Mouse (Mus musculus) neural tube, embryonic 13.5 days (tissue): ENCODE measurements around the gene 1700049E17Rik2. TPM values are rescaled to one million over a fixed set of nuclear protein-coding genes. Genes with fewer than 3 reads are reported as not detected.
"Not testable (repeated sequence)": the region's sequence is repeated elsewhere in the genome, so short reads cannot be mapped to it uniquely, and the experiment has no call there.

Experiments used
- ATAC-seq: fragments of 200-750 bp; cut with Nextera tagmentation; 2 replicates; pipeline ENCODE4 v1.8.0; 2017; ENCODE audit warnings: low read depth, mild to moderate bottlenecking, moderate TSS enrichment, moderate library complexity
- H3K27ac ChIP-seq: fragments of 300-500 bp; sonication (generic); replicated peaks from 2 replicates; pipeline ENCODE4 v1.5.1; 2015; ENCODE audit warnings: moderate library complexity, mild to moderate bottlenecking, inconsistent platforms
- H3K27me3 ChIP-seq: fragments of 300-500 bp; sonication (generic); 2 replicates; pipeline ENCODE4 v1.6.1; 2015; ENCODE audit warnings: mild to moderate bottlenecking, inconsistent platforms
- H3K36me3 ChIP-seq: fragments of 300-500 bp; sonication (generic); 2 replicates; pipeline ENCODE4 v1.6.1; 2015; ENCODE audit warnings: mild to moderate bottlenecking, inconsistent platforms
- H3K4me1 ChIP-seq: fragments of 300-500 bp; sonication (generic); replicated peaks from 2 replicates; pipeline ENCODE4 v1.6.1; 2015; ENCODE audit warnings: inconsistent platforms
- H3K4me2 ChIP-seq: fragments of 300-500 bp; sonication (generic); 2 replicates; pipeline ENCODE4 v1.6.1; 2015; ENCODE audit warnings: inconsistent platforms, mild to moderate bottlenecking, moderate library complexity
- H3K4me3 ChIP-seq: fragments of 300-500 bp; sonication (generic); 2 replicates; pipeline ENCODE4 v1.5.1; 2015; ENCODE audit warnings: mild to moderate bottlenecking, inconsistent platforms
- H3K9ac ChIP-seq: fragments of 300-500 bp; sonication (generic); 2 replicates; pipeline ENCODE4 v1.6.1; 2015; ENCODE audit warnings: moderate library complexity, mild to moderate bottlenecking, inconsistent platforms
- H3K9me3 ChIP-seq: fragments of 300-500 bp; sonication (generic); 2 replicates; pipeline ENCODE4 v1.6.1; 2016; ENCODE audit warnings: inconsistent platforms
- WGBS: fragments of 180-500 bp; shearing (Covaris S2); methylation state at CpG from one replicate; pipeline ENCODE4 v1.1.7; 2015; 5-methylcytosine and 5-hydroxymethylcytosine counted together
- polyA plus RNA-seq: library from polyadenylated mRNA; unstranded; fragments of >200 nt; fragmentation: Nextera tagmentation; extraction: Ambion mirVana; gene quantifications from 2 replicates; pipeline ENCODE4 v1.2.1, GENCODE M21; 2015

1700049E17Rik2 gene
- not detected in 2 replicates for polyA plus RNA-seq

DNA sequence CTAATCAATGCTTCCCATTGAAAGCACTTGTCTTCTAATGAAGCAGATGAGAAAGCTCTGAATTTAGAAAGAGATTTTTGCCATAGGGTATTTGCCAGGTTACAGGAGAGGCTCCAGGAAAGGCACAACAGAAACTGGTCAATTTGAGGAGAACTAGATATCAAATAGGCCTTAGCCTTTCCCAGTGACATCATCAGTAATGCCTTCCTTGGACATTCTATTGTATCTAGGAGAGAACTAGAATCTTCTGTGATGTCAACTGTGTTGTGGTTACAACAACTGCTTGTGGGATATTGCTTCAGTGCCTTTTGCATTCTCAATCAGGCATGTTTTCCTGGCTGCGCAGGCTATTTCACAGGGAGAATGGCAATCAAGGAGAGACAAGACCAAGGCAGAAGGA lies at the start of gene 1700049E17Rik2:
Gene 1700049E17Rik2, plus strand, starts transcription at position 301 of the 400 bp plus-strand sequence.
- H3K27ac ChIP-seq, H3K4me1 ChIP-seq, H3K9me3 ChIP-seq, H3K4me2 ChIP-seq, H3K27me3 ChIP-seq, H3K9ac ChIP-seq, H3K36me3 ChIP-seq, H3K4me3 ChIP-seq, ATAC-seq: not testable (repeated sequence)
- WGBS: no CpG with 5 or more reads among the region's 1 CpGs

DNA sequence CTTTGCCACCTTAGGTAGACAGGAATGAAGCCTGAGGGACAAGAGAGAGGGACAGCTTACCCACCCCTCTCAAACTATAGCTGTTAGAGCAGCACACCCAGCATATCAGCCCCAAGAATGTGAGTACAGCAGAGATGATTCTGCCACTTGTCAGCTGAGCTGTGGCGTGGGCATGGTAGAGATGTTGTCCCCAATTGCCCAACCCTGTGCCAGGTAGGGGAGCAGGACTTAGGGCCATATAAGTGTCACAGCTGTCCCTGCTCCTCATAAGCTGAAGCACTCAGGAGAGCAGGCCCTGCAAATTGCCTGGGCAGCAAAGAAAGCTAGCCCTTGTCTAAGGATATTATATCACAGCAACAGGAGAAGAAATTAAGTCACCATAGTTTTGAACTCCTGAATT lies 48.3 kb upstream of the 1700049E17Rik2 start:
- 91% methylated on average over 1 of the region's 1 CpGs for WGBS
- not testable (repeated sequence) for H3K9ac ChIP-seq, H3K27me3 ChIP-seq, H3K4me3 ChIP-seq, ATAC-seq, H3K27ac ChIP-seq, H3K4me1 ChIP-seq, H3K9me3 ChIP-seq, H3K4me2 ChIP-seq, H3K36me3 ChIP-seq

DNA sequence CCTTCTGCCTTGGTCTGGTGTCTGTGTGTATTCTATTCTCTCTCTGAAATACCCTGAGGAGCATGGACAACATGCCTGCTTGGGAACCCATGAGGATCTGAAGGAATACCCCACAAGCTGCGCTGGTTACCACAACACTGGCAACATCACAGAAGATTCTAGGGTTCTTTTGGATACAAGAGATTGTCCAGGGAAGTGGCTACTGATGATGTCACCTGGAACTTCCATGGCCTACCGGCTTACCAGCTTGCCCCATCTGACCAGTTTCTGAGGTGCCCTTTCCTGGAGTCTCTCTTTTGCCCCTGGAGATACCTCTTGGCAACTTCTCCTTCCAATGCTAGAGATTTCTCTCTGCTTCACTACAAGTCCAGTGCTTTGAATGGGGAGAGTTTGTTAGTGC lies 17.5 kb upstream of the 1700049E17Rik2 start, which contains the start of gene Gm7970:
Gene Gm7970, minus strand, starts transcription at position 101 of the 400 bp plus-strand sequence.
- not testable (repeated sequence) for H3K9me3 ChIP-seq, H3K4me3 ChIP-seq, H3K4me1 ChIP-seq, H3K36me3 ChIP-seq, H3K27ac ChIP-seq, H3K4me2 ChIP-seq, ATAC-seq, H3K27me3 ChIP-seq, H3K9ac ChIP-seq
- WGBS: no CpG with 5 or more reads among the region's 2 CpGs

DNA sequence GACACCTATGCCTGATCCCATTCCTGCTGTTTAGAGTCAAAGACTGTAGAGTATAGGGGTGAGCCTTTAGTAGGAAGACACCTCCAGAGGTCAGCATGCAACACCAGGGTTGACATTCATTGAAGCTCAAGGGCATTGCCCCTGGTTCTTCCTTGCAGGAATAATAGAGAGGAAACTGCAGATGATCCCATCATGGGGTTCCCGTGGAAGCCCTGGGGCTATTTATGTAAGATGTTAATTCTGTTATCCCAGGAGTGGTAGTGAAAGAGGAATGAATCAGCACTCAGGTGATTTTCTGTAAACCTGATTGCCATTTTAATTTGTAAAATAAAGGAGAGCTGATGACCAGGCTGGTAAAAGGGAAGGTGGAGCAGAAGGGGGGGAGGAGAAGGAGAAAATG lies 13.3 kb downstream of the 1700049E17Rik2 start:
- H3K27me3 ChIP-seq, H3K9me3 ChIP-seq, H3K27ac ChIP-seq, H3K4me2 ChIP-seq, H3K4me1 ChIP-seq, H3K9ac ChIP-seq, ATAC-seq, H3K36me3 ChIP-seq, H3K4me3 ChIP-seq: not testable (repeated sequence)
- WGBS: 52% methylated on average over 1 of the region's 1 CpGs

DNA sequence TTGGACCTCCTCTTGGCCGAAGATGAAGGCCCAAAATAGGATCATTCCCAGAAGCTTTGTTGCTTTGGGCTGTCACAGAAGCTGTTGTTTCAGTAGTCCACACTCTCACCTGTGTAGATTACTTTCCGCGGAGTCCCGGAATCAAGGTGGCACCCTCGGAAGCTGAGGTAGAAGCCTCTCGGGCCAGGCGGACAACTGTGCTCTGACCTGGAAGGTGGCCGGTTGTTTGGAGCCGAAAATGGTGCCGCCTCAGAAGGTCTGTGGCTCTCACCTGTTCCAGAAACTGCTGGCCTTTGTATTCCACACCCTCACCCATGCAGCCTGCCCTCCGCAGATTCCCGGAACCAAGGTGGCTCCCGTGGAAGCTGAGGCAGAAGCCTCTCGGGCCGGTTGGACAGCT lies 27.9 kb downstream of the 1700049E17Rik2 start:
- not testable (repeated sequence) for H3K4me2 ChIP-seq, H3K27me3 ChIP-seq, H3K4me1 ChIP-seq, H3K27ac ChIP-seq, ATAC-seq, H3K9ac ChIP-seq, H3K36me3 ChIP-seq, H3K4me3 ChIP-seq, H3K9me3 ChIP-seq
- 92% methylated on average over 15 of the region's 15 CpGs for WGBS

DNA sequence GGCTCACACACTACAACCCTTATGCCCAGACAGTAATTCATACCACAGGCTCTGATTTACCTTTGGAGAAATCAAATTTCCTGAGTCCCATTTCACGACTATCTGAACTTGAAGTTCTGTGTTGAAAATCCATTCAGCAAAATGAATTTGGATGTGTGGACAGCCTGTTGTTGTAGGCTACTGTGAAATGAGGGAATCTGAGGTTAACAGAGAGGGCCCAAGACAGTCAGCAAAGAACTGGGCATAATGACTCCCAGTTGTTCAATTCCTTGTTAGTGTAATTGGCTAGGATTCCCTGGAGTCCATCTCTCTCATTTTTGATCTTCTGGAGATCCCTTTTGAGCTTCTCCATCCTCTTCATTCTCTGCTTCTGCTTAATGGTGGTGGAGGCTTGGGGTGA lies 37.7 kb downstream of the 1700049E17Rik2 start:
- not testable (repeated sequence) for H3K36me3 ChIP-seq, ATAC-seq, H3K9me3 ChIP-seq, H3K4me1 ChIP-seq, H3K4me3 ChIP-seq, H3K4me2 ChIP-seq, H3K9ac ChIP-seq, H3K27ac ChIP-seq, H3K27me3 ChIP-seq
- WGBS: 88% methylated on average over 1 of the region's 1 CpGs

DNA sequence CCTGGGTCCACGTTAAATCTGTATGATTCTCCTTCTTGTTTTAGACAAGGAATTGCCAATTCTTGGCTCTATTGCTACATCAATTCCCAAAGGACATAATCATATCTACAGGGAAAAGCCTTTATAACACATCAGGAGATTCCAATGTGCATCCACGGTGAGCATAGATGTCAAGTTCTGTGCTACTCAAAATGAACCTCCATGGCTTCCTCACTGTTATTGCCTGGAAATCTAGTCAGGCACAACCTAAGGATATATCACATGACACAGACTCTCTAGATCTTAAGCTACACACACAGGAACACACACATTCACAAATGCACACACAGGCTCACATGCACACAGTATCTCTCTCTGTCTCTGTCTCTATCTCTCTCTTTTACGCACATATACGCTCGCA lies 49.5 kb downstream of the 1700049E17Rik2 start:
- not testable (repeated sequence) for H3K4me3 ChIP-seq, ATAC-seq, H3K27ac ChIP-seq, H3K4me1 ChIP-seq, H3K4me2 ChIP-seq, H3K9ac ChIP-seq, H3K36me3 ChIP-seq, H3K27me3 ChIP-seq, H3K9me3 ChIP-seq
- 86% methylated on average over 5 of the region's 5 CpGs for WGBS

DNA sequence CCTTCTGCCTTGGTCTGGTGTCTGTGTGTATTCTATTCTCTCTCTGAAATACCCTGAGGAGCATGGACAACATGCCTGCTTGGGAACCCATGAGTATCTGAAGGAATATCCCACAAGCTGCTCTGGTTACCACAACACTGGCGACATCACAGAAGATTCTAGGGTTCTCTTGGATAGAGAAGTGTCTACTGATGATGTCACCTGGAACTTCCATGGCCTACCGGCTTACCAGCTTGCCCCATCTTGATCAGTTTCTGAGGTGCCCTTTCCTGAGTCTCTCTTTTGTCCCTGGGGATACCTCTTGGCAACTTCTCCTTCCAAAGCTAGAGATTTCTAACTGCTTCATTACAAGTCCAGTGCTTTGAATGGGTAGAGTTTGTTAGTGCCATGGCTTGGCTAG lies 51.5 kb downstream of the 1700049E17Rik2 start, which contains the start of gene Gm3072:
Gene Gm3072, minus strand, starts transcription at position 101 of the 400 bp plus-strand sequence.
- H3K27me3 ChIP-seq, ATAC-seq, H3K4me1 ChIP-seq, H3K9ac ChIP-seq, H3K36me3 ChIP-seq, H3K4me2 ChIP-seq, H3K4me3 ChIP-seq, H3K27ac ChIP-seq, H3K9me3 ChIP-seq: not testable (repeated sequence)
- WGBS: 82% methylated on average over 1 of the region's 2 CpGs

DNA sequence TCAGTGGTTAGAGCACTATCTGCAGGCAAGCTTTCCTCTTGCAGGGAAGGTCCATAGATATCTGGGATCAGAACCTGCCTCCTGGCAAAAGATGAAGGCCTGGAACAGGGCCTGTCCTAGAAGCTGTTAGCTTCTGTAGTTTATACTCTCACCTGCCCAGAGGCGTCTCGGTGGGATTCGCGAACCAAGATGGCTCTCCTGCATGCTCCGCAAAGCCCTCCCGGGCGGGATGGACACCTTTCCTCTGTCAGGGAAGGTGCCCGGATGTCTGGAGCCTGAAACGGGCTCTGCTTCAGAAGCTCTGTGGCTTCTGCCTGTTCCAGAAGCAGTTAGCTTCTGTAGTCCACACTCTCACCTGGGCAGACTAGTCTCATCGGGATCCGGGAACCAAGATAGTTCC lies 57.1 kb downstream of the 1700049E17Rik2 start:
- H3K4me1 ChIP-seq, H3K36me3 ChIP-seq, H3K9ac ChIP-seq, H3K27ac ChIP-seq, H3K4me2 ChIP-seq, H3K9me3 ChIP-seq, H3K27me3 ChIP-seq, H3K4me3 ChIP-seq, ATAC-seq: not testable (repeated sequence)
- WGBS: 95% methylated on average over 9 of the region's 11 CpGs

Other genes with a start within 250 kb of the 1700049E17Rik2 start
- gene Gm5798, start 224.6 kb upstream of the 1700049E17Rik2 start, polyA plus RNA-seq: not detected in 2 replicates
- gene Gm7945, start 186.8 kb upstream of the 1700049E17Rik2 start, polyA plus RNA-seq: not detected in 2 replicates
- not detected in 2 replicates for gene Gm6482, start 164.9 kb upstream of the 1700049E17Rik2 start, polyA plus RNA-seq
- gene Gm7954, start 119.7 kb upstream of the 1700049E17Rik2 start, polyA plus RNA-seq: not detected in 2 replicates
- gene Gm3486, start 83.7 kb upstream of the 1700049E17Rik2 start, polyA plus RNA-seq: not detected in 2 replicates
- gene Gm7970, start 17.6 kb upstream of the 1700049E17Rik2 start, polyA plus RNA-seq: not detected in 2 replicates
- gene Gm3072, start 51.4 kb downstream of the 1700049E17Rik2 start, polyA plus RNA-seq: not detected in 2 replicates
- not detected in 2 replicates for gene Gm3676, start 73.3 kb downstream of the 1700049E17Rik2 start, polyA plus RNA-seq
- gene Gm8068, start 128.7 kb downstream of the 1700049E17Rik2 start, polyA plus RNA-seq: not detected in 2 replicates
- gene Gm7929, start 177.4 kb downstream of the 1700049E17Rik2 start, polyA plus RNA-seq: not detected in 2 replicates
- not detected in 2 replicates for gene Gm47189, start 199.2 kb downstream of the 1700049E17Rik2 start, polyA plus RNA-seq